Mouse (Mus musculus) lung, postnatal 25 days (tissue): ENCODE measurements around the gene Msn.

Experiments used
- DNase-seq: peaks from one replicate; pipeline ENCODE4 v3.0.0; 2022; ENCODE audit warnings: low spot score

Gene Msn

DNA sequence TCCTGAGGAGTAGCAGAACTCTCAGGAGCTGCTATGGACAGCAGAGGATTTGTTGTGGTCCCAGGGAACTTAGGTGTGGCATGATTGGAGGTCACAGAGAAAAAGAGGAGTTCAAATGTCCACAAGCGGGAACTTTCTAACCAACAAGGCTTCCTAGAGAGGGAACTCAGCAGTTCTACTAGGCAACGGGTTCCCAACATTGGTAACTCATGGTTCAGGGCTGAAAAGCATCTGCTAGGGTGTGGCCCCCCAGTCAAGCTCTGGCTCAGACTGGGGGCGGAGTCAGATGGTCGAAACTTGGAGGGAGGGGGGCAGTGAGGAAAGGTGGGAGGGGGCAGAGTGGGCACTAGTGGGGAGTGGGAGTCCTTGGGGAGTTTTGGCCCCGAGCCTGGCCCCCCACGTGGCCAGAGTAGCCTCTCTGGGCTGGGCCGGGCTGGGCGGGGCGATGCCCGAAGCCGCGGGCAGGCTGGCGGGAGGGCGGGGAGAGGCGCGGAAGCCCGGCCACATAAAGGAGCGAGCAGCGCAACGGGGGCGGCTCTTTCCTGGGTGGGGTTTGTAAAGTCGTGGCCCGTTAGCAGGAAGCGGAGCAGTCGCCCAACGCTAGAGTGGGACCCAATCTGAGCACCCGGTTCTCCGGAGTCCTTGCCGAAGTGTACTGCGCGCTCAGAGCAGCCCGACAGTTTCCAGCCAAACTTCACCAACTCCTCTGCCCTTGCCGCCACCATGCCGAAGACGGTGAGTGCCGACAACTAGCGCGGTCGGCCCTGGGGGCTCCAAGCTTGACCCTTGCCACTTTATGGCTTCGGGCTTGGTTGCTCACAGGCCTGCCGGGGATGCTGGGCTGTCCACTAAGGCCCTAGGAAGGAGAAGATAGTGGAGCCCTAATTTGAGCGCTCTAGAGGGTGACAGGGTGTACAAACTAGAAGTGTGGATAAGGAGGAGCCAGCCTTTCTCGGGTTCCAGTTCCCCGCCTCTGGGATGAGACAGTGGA is at the start of gene Msn:
TSS of gene Msn (plus strand) at position 534 of the 991 bp plus-strand sequence.
- DNase-seq, result peak; percentile 89

GRCm38 (mm10) chrX:96052798-96053197 is 43.0 kb upstream of the Msn start:
- DNase-seq, result peak; percentile 26

DNA sequence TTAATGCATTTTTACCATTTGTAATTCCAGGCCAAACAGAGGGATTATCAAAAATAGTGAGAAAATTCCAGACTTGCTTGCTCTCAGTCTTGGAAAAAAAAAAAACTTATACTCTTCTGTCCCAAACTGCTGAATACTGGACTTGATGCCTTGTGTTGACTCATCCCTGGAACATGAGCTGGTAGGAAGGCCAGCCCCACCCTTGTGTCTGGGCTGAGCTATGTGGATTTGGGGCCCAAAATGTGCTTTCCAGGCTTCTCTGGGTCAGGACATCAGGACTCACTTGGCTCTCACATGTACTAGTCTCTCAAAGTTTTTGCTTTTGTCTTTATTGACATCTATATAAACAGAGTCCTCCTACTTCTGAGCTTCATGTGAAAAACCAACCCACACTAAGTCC is 18.1 kb upstream of the Msn start:
- no peak for DNase-seq

DNA sequence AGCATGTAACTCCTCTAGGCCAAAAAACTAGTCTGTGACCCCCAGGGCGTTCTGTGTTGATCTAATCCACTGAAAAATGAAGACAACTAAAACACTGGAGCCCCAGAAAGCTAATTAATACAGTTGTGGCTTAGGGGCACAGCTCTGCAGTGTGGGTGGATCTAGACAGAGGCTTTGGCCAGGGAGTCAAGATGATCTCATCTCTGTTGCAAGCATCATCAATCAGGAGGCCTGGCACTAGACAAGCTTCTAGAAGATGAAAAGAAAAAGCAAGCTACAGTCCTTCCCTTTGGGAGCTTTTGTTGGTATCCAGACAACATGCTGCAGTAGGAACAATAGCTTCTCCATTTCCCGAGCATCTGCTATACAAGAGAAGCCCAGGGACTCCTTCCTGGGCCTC is 9.6 kb upstream of the Msn start:
- DNase-seq, result no peak

GRCm38 (mm10) chrX:96096513-96097210 is 820 bp downstream of the Msn start:
- DNase-seq, result peak; percentile 52

DNA sequence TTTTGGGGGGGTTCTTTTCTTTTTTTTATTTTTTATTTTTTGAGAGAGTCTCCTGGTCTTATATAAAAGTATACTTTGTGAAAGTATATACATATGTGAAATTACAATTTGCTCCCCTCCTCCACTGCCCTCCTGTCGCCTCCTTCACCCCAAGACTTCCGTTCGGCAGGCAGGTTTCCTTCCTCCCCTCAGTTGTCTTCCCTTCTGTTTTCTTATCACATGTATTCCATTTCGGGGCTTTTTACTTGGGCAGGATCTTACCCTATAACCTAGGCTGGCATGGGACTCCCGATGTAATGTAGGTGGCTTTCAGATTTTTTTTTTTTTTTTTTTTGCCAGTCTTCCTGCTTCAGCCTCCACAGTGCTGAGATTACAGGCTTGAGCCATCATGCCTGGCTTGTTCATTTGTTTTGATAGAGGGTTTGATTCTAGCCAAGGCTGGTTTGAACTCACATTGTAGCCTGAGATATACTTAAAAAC is 1.7 kb downstream of the Msn start:
- DNase-seq, result no peak

- DNase-seq, result peak; percentile 69
Measured at GRCm38 (mm10) chrX:96099003-96099402, 3.2 kb downstream of the Msn start.

GRCm38 (mm10) chrX:96107427-96108291 is 11.8 kb downstream of the Msn start:
- peak; percentile 80 for DNase-seq

DNA sequence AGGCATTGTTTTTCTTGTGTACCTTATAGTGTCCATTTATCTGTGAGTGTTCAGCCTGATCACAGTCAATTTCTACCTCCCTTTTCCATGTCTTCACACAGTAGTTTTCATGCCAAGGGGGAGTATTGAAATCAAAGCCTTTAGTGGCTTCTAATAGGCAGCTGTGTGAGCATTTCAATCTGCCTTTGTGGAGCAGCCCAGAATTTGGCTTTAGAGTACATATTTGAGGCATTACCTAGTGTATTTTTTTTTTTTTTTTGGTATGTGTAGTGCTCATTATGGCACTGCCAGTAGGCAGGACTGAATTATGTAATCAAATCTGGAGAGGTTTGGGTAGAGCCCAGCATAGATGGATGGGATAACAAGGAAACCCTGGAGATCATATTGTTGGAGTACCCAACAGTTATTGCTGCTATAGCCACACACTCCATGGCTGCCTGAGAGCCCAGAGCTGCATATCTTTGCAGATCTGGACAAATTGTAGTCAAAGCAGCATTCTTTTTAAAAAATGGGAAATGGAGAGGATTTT is 17.3 kb downstream of the Msn start:
- peak; percentile 36 for DNase-seq

DNA sequence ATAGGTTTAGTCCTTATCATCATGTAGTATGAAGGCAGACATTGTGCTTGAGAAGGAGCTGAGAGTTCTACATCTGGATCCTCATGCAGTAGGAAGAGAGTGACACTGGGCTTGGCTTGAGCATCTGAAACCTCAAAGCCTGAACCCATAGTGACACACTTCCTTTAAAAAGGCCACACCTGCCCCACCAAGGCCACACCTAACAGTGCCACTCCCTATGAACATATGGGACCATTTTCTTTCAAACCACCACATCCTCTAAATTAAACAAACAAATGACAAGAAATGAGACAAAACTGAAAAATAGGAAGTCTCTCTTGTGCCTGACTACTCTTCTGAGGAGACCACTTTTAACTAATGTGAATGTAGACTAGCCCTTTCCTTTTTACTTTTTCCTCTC is 19.7 kb downstream of the Msn start:
- DNase-seq, result no peak

DNA sequence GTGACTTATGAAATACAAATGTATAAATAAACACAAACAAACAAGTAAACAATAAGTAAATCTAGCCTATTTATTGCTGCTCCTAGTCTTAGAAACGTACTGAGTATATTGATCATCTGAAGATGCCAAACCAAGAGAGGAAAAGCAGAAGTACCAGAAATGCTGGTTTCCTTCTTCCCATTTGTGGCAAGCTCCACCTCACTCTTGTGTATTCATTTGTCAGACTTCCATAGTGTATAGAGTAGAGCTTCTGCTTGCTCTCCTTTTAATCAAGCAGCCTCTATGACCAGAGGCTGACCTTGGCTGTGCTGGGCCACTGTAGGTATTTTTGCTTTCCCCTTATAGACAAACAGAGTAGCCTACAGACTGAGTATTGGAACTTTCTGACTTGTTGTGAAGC is 21.5 kb downstream of the Msn start:
- DNase-seq, result no peak

DNA sequence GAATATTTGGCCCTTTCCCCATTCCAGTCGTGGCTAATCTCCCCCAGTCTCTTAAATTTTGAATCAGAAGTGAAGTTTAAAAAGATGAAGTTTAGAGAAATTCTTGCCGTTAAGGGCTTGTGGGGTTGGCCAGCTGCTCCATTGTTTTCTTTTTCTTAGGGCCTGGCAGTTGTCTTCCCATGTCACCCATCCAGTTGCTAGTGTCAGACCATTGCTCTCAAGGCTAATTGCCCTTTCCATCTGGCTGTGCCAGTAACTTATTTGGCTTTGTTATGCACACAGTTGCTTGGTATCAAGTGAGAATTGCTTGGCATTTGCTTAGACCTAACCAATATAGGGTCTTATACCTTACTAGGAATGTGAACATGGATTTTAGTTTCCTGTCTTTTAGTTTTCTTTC is 24.2 kb downstream of the Msn start:
- no peak for DNase-seq

GRCm38 (mm10) chrX:96121912-96122311 is 26.1 kb downstream of the Msn start:
- DNase-seq, result no peak

GRCm38 (mm10) chrX:96126803-96127202 is 31.0 kb downstream of the Msn start:
- DNase-seq, result no peak

GRCm38 (mm10) chrX:96130139-96130538 is 34.3 kb downstream of the Msn start:
- peak; percentile 74 for DNase-seq

DNA sequence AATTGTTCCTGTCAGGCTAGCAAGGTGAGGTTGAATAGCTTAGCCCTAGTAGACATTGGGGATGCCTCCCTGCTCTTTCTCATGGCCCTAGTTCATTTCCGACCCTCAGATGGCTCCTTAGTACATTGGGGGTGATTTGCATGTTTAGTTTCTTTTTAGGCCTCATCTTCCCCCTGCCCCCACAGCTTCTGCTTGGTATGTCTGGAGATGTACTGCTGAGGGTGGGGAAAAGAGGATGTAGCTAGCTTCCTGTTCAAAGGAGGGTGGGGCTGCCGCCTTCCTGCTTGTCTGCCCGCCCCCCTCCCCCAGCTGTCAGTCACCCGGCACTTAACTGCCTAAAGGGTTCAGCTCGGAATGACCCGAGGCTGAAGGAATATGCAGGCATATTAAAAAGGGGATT is 34.8 kb downstream of the Msn start:
- peak; percentile 78 for DNase-seq

DNA sequence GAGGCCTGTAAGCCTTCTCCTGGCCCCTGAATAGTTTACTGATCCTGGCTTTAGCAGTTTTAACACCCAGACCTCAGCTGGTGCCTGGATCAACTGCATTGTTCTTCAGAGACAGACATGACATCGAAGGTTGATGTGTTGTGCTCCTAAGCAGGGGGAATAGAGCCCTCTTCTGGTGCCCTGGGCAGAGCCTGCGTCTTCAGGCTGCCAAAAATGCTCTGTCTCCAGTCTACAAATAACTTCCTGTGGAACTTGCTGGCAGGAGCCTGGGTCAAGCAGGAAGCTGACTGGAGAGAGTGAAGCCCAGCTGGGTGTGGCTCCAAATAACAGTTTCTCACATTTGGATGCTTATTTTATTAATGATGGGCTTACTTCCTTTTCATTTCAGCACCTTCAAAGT is 37.4 kb downstream of the Msn start:
- DNase-seq, result peak; percentile 84

- peak; percentile 59 for DNase-seq
Measured at GRCm38 (mm10) chrX:96134243-96134661, 38.4 kb downstream of the Msn start.

GRCm38 (mm10) chrX:96134840-96135580 is 39.2 kb downstream of the Msn start:
- peak; percentile 50 for DNase-seq

DNA sequence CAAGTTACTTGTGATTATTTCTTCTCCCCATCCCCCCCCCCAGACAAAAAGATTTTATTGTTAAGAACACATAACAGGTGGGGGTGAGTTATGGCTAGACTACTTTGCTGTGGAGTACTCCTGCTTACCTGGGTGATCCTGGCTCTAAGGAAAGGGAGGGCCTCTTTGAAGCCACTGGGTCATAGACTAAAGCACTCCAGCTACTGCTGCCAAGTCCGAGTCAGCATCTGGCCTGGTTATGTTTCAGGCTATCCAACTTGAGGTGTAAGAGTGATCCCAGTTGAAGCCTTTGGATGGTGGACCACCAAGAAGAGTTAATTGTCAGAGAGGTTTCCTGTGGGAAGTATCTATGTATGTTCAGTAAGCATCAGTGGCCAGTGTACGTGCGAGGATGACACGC is 39.7 kb downstream of the Msn start:
- DNase-seq, result peak; percentile 21

GRCm38 (mm10) chrX:96139262-96139661 is 43.4 kb downstream of the Msn start:
- no peak for DNase-seq
